Mouse (Mus musculus): Measurements from ENCODE around the gene Cyp46a1. TPM values are rescaled to one million over a fixed set of nuclear protein-coding genes. Genes with fewer than 3 reads are reported as not detected.

Gene Cyp46a1
- polyA plus RNA-seq (2012; rRNA removed), result 0.51 and 0.53 TPM in 2 replicates

DNA sequence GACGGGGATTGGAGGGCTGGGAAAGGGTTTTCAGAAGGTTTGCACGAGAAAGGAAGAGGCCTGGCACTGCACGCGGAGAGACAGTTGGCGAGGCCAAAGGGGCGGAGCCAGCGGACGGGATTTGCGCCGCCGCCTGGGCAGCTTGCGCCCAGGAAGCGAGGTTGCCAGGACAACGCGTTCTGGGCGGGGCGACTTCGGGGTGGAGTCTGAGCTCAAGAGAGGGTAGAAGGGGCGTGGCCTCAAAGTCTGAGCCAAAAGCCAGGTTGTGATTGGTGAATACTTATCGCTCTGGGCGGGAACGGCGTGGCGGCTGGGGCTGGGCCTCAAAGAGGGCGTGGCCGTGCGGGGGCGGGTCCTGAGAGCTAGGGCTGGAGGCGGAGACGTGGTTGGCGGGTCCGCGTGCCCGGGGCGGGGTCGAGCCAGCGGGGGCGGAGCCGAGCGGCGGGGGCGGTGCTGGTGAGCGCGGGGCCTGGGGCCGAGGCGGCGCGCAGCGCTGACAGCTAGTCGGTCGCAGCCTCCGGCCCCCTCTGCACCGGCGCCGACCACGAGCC, at the start of gene Cyp46a1:
TSS of gene Cyp46a1 (plus strand) at position 487 of the 551 bp plus-strand sequence.
- DNase-seq (ENCODE audit: low read depth, low spot score), result peak; percentile 96

GRCm38 (mm10) chr12:108284455-108285224, 49.5 kb upstream of the Cyp46a1 start:
- 65% methylated on average over 14 of the region's 14 CpGs for WGBS
- DNase-seq (ENCODE audit: low read depth, low spot score), result no peak

More for the DNA sequence above, at the start of gene Cyp46a1:
- WGBS, result 1% methylated on average over 49 of the region's 56 CpGs

GRCm38 (mm10) chr12:108285225-108286011, 48.8 kb upstream of the Cyp46a1 start:
- DNase-seq (ENCODE audit: low read depth, low spot score), result no peak
- WGBS, result 52% methylated on average over 11 of the region's 11 CpGs

GRCm38 (mm10) chr12:108286381-108286780, 47.8 kb upstream of the Cyp46a1 start:
- 90% methylated on average over 4 of the region's 4 CpGs for WGBS
- DNase-seq (ENCODE audit: low read depth, low spot score), result no peak

DNA sequence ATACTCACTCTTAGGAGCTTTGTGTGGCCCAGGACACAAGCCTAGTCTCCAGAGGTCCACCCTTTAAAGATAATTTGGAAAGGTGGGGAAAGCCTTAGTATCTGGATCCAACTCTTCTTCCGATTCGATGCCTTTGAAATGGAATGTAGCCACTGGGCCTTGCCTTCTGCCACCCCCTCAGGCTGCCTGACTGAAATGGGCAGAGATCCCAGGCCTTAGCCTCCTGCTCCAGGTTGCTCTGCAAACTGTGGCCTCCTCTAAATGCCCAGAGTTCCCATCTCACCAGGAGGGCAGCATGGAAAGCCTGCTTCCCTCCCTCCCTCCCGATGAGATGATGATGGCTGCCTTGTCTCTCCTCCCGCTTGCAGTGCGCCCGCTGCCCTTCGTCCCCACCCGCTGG, 47.2 kb upstream of the Cyp46a1 start:
- WGBS, result 86% methylated on average over 8 of the region's 8 CpGs
- no peak for DNase-seq (ENCODE audit: low read depth, low spot score)

DNA sequence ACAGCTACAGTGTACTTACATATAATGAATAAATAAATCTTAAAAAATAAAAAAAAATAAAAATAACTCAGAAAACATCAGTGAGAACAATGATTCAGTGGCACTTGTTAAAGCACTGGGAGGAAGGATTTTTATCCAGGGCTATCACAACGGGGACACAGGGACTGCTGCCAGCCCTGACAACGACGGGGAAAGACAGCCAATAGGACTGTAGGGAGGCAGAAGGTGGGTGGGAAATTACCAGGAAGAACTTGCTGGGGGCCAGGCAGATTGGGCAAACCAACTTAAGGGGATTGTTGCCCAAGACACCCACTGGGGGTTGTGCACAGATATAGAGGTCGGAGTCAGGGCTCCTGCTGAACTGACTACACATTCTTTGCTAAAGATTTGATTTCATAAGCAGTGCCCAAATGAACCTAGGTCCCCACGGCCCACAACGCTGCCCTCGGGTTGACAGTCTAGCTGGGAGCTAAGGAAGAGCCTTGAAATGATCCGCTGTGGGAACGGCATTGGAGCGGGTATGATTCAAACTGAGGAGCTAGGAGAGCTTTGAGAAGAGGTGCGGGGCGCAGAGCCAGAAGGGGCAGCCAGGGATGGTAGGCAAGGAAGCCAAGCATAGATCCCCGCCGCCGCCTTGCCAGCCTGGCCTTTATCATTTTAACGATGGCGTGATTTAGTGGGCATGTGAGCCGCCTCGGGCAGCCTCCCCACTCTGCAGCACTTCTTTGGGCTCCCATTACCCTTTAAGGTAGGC, 45.9 kb upstream of the Cyp46a1 start:
- 82% methylated on average over 19 of the region's 19 CpGs for WGBS

GRCm38 (mm10) chr12:108292419-108292818, 41.8 kb upstream of the Cyp46a1 start:
- no peak for DNase-seq (ENCODE audit: low read depth, low spot score)
- WGBS, result 56% methylated on average over 9 of the region's 9 CpGs

More for the DNA sequence above, 45.9 kb upstream of the Cyp46a1 start:
- no peak for DNase-seq (ENCODE audit: low read depth, low spot score)

GRCm38 (mm10) chr12:108292957-108293356, 41.2 kb upstream of the Cyp46a1 start:
- WGBS, result 4% methylated on average over 8 of the region's 8 CpGs
- DNase-seq (ENCODE audit: low read depth, low spot score), result no peak

DNA sequence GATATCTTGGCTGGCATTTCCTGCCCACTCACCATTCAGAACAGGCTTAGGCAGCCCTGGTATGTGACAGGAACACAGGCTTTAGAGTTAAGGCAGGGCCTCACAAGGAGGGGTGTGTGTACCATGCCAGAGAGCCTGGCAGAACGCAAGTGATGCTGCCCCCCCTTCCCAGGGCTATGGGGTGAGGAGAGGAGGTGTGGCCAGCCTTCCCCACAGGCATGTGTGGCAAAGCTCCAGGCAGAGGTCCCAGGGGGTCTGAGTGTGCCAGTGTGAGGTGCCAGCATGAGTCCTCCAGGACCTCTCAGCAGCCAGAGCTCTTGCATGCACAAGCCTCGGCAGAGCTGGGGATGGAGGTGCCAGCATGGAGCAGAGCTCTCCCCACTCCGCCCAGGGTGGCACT, 39.6 kb upstream of the Cyp46a1 start:
- WGBS, result 66% methylated on average over 3 of the region's 3 CpGs
- DNase-seq (ENCODE audit: low read depth, low spot score), result no peak

DNA sequence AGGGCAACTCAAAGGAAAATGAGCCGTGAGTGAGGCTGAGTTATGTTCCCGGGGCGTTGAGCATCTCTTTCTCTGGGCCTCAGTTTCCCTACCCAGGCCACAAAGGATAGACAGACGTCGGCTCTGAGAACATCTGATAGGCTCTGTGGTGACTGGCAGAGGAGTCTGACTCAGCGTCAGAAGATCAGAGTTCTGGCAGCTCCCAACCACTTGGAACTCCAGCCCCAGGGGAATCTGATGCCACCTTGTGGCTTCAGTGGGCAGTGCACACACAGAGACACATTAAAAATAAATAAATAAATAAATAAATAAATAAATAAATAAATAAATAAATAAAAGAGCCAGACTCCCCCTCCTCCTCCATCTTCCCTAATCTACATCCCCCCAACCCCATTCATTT, 37.1 kb upstream of the Cyp46a1 start:
- 81% methylated on average over 6 of the region's 6 CpGs for WGBS
- no peak for DNase-seq (ENCODE audit: low read depth, low spot score)

GRCm38 (mm10) chr12:108301006-108301405, 33.2 kb upstream of the Cyp46a1 start:
- DNase-seq (ENCODE audit: low read depth, low spot score), result no peak

GRCm38 (mm10) chr12:108303778-108304365, 30.3 kb upstream of the Cyp46a1 start:
- WGBS, result 40% methylated on average over 6 of the region's 6 CpGs
- no peak for DNase-seq (ENCODE audit: low read depth, low spot score)

More at GRCm38 (mm10) chr12:108301006-108301405, 33.2 kb upstream of the Cyp46a1 start:
- WGBS, result 62% methylated on average over 6 of the region's 6 CpGs

GRCm38 (mm10) chr12:108305172-108305571, 29.0 kb upstream of the Cyp46a1 start:
- no peak for DNase-seq (ENCODE audit: low read depth, low spot score)
- WGBS, result 53% methylated on average over 8 of the region's 8 CpGs

- 4% methylated on average over 67 of the region's 67 CpGs for WGBS
- DNase-seq (ENCODE audit: low read depth, low spot score), result no peak
These were observed 28.1 kb upstream of the Cyp46a1 start, which contains the start of gene Hhipl1 for GRCm38 (mm10) chr12:108305812-108306794. Gene Hhipl1 (plus strand): TSS chr12:108306270.

DNA sequence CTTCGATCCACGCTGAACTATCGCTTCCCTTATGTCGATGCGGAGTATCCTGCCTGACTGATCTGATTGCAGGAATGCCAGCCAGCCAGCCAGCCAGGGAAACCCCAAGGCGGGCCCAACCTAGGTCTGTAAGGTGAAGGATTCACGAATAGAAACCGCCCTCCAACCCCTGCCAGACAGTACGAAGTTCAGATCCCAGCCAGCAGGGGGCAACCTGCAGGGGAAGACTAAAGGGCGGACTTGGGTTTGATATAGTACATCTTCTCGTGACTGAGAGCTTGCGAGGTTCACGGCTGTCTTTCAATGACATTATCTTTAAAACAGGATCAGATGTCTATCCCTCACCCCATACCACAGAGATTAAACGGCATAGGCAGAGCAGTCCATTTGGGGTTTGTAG, 26.6 kb upstream of the Cyp46a1 start:
- 31% methylated on average over 14 of the region's 14 CpGs for WGBS
- DNase-seq (ENCODE audit: low read depth, low spot score), result peak; percentile 22

DNA sequence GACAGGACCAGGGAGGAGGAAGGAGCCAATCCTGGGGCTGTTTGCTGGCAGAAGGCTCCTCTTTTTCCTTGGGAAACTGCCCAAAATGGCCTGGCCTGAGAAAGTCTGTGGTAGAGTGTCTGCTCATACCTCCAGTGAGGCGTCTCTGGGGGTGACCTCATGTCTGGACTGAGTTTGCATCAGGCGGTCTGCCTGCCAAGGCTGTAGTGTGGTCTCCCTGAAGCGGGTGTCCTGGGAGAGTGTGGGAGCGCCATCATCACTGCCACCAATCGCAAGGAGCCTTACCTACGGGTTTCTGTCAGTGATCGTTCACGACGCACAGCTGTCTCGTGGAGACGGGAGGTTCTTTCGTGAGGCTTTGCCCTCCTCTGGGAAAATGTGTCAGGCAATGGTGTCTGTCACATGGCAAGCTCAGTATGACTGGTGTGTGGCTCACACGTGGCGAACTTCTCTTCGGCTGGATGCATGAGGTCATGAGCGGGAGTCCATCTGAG, 25.8 kb upstream of the Cyp46a1 start:
- WGBS, result 81% methylated on average over 16 of the region's 16 CpGs
- no peak for DNase-seq (ENCODE audit: low read depth, low spot score)

- no peak for DNase-seq (ENCODE audit: low read depth, low spot score)
- 43% methylated on average over 7 of the region's 8 CpGs for WGBS
These were observed 24.9 kb upstream of the Cyp46a1 start for GRCm38 (mm10) chr12:108309116-108309794.
